Mouse (Mus musculus): ENCODE measurements around the gene Nlrp4e. TPM values are rescaled to one million over a fixed set of nuclear protein-coding genes. Genes with fewer than 3 reads are reported as not detected.
"Not testable (repeated sequence)": the region's sequence is repeated elsewhere in the genome, so short reads cannot be mapped to it uniquely, and the experiment has no call there.

Gene Nlrp4e
- not detected in 2 replicates for polyA plus RNA-seq (2014; fragmentation: Nextera tagmentation; extraction: Ambion mirVana)

DNA sequence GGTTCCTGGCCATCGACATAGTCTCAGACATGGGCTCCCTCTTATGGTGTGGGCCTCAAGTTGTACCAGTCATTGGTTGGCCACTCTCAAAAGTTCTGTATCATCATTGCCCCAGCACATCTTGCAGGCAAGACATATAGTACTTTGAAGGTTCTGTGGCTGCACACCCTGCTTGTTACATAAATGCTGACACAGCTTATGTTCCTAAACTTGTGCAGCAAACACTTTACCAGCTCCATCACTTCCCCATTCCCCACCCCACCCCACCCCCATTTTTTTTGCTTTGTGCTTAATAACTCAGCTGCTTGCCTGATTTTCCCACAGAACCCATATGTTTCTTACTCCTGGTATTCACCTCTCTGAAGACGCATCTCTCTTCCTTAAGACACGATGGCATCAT, at the start of gene Nlrp4e:
Gene Nlrp4e (plus strand): TSS at position 301 of the 400 bp plus-strand sequence.
- not testable (repeated sequence) for H3K9me3 ChIP-seq (replicated peaks; ENCODE audit: control insufficient read depth, low read length); DNase-seq (ENCODE audit: low spot score); H3K36me3 ChIP-seq (replicated peaks; ENCODE audit: control insufficient read depth, insufficient read depth, low read depth, low read length); H3K9ac ChIP-seq (replicated peaks; ENCODE audit: low read length); H3K27me3 ChIP-seq (ENCODE audit: control insufficient read depth, insufficient read depth, low read length); H3K4me2 ChIP-seq (ENCODE audit: low read depth, low read length); H3K4me3 ChIP-seq (ENCODE audit: low read depth, low read length); H3K27ac ChIP-seq (replicated peaks; ENCODE audit: low read depth, low read length); H3K4me1 ChIP-seq (ENCODE audit: control insufficient read depth, insufficient read depth, low read length); ATAC-seq (replicated peaks; ENCODE audit: insufficient number of reproducible peaks, low FRiP score, low TSS enrichment, low read depth)
- 81% methylated on average over 3 of the region's 3 CpGs for WGBS

DNA sequence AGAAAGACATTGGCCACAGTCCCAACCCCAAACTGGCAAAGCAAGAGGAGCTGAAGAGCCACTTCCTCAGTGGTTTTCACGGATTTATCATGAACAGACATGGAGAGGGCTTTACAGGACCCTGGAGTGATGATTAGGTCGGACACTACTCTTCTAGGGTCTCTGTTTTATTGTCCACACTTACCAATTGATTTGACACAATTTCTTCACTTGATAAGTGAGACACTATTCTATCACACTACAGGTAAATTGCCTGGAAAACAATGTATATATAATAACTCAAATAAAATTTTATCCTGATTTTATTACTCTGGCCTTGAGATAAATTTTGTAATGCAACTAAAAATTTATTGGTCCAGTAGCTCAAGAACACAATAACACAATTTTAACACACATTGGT, 49.4 kb upstream of the Nlrp4e start, which contains the start of gene Vmn1r166:
Gene Vmn1r166 (minus strand): TSS at position 101 of the 400 bp plus-strand sequence.
- WGBS: no CpG with 5 or more reads among the region's 2 CpGs
- not testable (repeated sequence) for H3K27ac ChIP-seq (replicated peaks; ENCODE audit: low read depth, low read length); DNase-seq (ENCODE audit: low spot score); H3K4me2 ChIP-seq (ENCODE audit: low read depth, low read length); ATAC-seq (replicated peaks; ENCODE audit: insufficient number of reproducible peaks, low FRiP score, low TSS enrichment, low read depth); H3K36me3 ChIP-seq (replicated peaks; ENCODE audit: control insufficient read depth, insufficient read depth, low read depth, low read length); H3K27me3 ChIP-seq (ENCODE audit: control insufficient read depth, insufficient read depth, low read length); H3K4me1 ChIP-seq (ENCODE audit: control insufficient read depth, insufficient read depth, low read length); H3K4me3 ChIP-seq (ENCODE audit: low read depth, low read length); H3K9me3 ChIP-seq (replicated peaks; ENCODE audit: control insufficient read depth, low read length); H3K9ac ChIP-seq (replicated peaks; ENCODE audit: low read length)

DNA sequence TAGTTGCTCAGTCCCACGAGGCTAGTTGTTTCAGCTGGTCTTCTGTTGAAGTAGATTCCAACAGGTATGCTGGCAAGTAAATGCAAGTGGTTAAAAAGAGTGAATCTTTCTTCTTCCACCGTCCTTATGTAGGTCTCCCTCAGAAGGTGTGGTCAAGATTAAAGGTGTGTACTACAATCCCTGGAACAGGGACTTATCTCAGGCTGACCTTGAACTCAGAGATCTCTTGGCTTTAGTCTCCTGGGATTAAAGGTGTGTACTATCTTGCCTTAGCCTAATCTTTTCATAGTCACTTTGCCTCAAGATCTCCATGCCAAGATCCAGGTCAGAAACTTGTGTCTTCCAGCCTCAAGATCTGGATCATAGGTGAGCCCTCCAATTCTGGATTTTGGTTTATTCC, 22.2 kb upstream of the Nlrp4e start, which contains the start of gene Gm6902:
Gene Gm6902 (minus strand): TSS at position 101 of the 400 bp plus-strand sequence.
- H3K27me3 ChIP-seq (ENCODE audit: control insufficient read depth, insufficient read depth, low read length); H3K4me3 ChIP-seq (ENCODE audit: low read depth, low read length); H3K27ac ChIP-seq (replicated peaks; ENCODE audit: low read depth, low read length); DNase-seq (ENCODE audit: low spot score); H3K9ac ChIP-seq (replicated peaks; ENCODE audit: low read length); H3K9me3 ChIP-seq (replicated peaks; ENCODE audit: control insufficient read depth, low read length); H3K4me1 ChIP-seq (ENCODE audit: control insufficient read depth, insufficient read depth, low read length); H3K4me2 ChIP-seq (ENCODE audit: low read depth, low read length); H3K36me3 ChIP-seq (replicated peaks; ENCODE audit: control insufficient read depth, insufficient read depth, low read depth, low read length); ATAC-seq (replicated peaks; ENCODE audit: insufficient number of reproducible peaks, low FRiP score, low TSS enrichment, low read depth): not testable (repeated sequence)
- no CpG with 5 or more reads among the region's 2 CpGs for WGBS

DNA sequence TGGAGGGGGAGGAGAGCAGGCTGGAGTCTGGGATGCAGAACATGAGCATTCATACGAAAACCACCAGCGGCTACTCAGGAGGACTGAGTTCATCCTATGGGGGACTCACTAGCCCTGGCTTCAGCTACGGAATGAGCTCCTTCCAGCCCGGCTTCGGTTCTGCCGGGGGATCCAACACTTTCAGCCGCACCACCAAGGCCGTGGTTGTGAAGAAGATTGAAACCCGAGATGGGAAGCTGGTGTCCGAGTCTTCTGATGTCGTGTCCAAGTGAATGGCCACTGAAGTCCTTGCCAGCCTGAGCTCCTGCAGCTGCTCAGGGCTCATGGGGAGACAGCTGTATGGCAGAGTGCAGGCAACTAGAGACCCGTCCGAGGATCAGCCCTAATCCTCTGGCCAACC, 57.3 kb downstream of the Nlrp4e start:
- not testable (repeated sequence) for H3K27ac ChIP-seq (replicated peaks; ENCODE audit: low read depth, low read length); H3K4me2 ChIP-seq (ENCODE audit: low read depth, low read length); H3K9me3 ChIP-seq (replicated peaks; ENCODE audit: control insufficient read depth, low read length); H3K27me3 ChIP-seq (ENCODE audit: control insufficient read depth, insufficient read depth, low read length); DNase-seq (ENCODE audit: low spot score); ATAC-seq (replicated peaks; ENCODE audit: insufficient number of reproducible peaks, low FRiP score, low TSS enrichment, low read depth); H3K9ac ChIP-seq (replicated peaks; ENCODE audit: low read length); H3K36me3 ChIP-seq (replicated peaks; ENCODE audit: control insufficient read depth, insufficient read depth, low read depth, low read length); H3K4me3 ChIP-seq (ENCODE audit: low read depth, low read length); H3K4me1 ChIP-seq (ENCODE audit: control insufficient read depth, insufficient read depth, low read length)
- WGBS: 89% methylated on average over 11 of the region's 13 CpGs

DNA sequence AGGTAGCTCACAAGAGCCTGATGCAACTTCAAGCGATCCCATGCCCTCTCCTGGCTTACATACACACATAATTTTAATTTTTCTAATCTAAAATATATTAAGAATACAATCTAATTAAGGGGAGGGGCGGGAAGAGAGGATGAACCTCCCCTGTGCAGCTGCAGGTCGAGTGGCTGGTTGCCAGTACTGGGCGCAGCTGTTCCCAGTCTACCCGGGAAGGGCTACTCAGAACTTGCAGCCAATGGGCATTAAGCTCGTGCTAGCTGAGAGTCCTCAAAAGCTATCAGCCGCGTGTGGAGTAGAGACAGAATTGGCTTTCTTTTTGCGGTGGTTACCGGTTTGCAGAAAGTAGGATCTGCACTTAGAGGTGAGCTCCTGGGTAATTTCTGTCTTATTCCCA, 84.6 kb downstream of the Nlrp4e start, which contains the start of gene Nlrp5:
Gene Nlrp5 (plus strand): TSS at position 301 of the 400 bp plus-strand sequence.
- ATAC-seq (replicated peaks; ENCODE audit: insufficient number of reproducible peaks, low FRiP score, low TSS enrichment, low read depth) (no peak), DNase-seq (ENCODE audit: low spot score) (no peak)
- H3K9me3 ChIP-seq (replicated peaks; ENCODE audit: control insufficient read depth, low read length): no peaks in the 10 kb centered on the region
- H3K4me1 ChIP-seq (ENCODE audit: control insufficient read depth, insufficient read depth, low read length): no peaks in the 10 kb centered on the region
- 73% methylated on average over 10 of the region's 10 CpGs for WGBS
- no peaks in the 10 kb centered on the region for H3K27me3 ChIP-seq (ENCODE audit: control insufficient read depth, insufficient read depth, low read length)
- no peak within 1 kb of the TSS for H3K4me2 ChIP-seq (ENCODE audit: low read depth, low read length)
- no peak within 1 kb of the TSS for H3K4me3 ChIP-seq (ENCODE audit: low read depth, low read length)
- no peaks in the 10 kb centered on the region for H3K36me3 ChIP-seq (replicated peaks; ENCODE audit: control insufficient read depth, insufficient read depth, low read depth, low read length)
- H3K27ac ChIP-seq (replicated peaks; ENCODE audit: low read depth, low read length): no peak within 1 kb of the TSS
- H3K9ac ChIP-seq (replicated peaks; ENCODE audit: low read length): no peak within 1 kb of the TSS

Small RNA genes lying within 50 kb of the gene (microRNA-seq; reads per million reads assigned to microRNA genes)
- gene Gm25196 (ENCODE audit: borderline number of aligned reads): not detected

Other genes starting within 250 kb of the Nlrp4e start
- not detected in 2 replicates for gene Vmn1r163, start 245.7 kb upstream of the Nlrp4e start, polyA plus RNA-seq (2014; fragmentation: Nextera tagmentation; extraction: Ambion mirVana)
- gene Gm8720, start 233.7 kb upstream of the Nlrp4e start, polyA plus RNA-seq (2014; fragmentation: Nextera tagmentation; extraction: Ambion mirVana): not detected in 2 replicates
- not detected in 2 replicates for gene Gm10662, start 156.7 kb upstream of the Nlrp4e start, polyA plus RNA-seq (2014; fragmentation: Nextera tagmentation; extraction: Ambion mirVana)
- not detected in 2 replicates for gene Vmn1r165, start 83.9 kb upstream of the Nlrp4e start, polyA plus RNA-seq (2014; fragmentation: Nextera tagmentation; extraction: Ambion mirVana)
- gene Vmn1r166, start 49.5 kb upstream of the Nlrp4e start, polyA plus RNA-seq (2014; fragmentation: Nextera tagmentation; extraction: Ambion mirVana): not detected in 2 replicates
- gene Gm6902, start 22.3 kb upstream of the Nlrp4e start, polyA plus RNA-seq (2014; fragmentation: Nextera tagmentation; extraction: Ambion mirVana): not detected in 2 replicates
- gene Nlrp5, start 84.7 kb downstream of the Nlrp4e start, polyA plus RNA-seq (2014; fragmentation: Nextera tagmentation; extraction: Ambion mirVana): not detected in 2 replicates
- gene Vmn1r167, start 206.0 kb downstream of the Nlrp4e start, polyA plus RNA-seq (2014; fragmentation: Nextera tagmentation; extraction: Ambion mirVana): not detected in 2 replicates
- not detected in 2 replicates for gene Vmn1r168, start 238.5 kb downstream of the Nlrp4e start, polyA plus RNA-seq (2014; fragmentation: Nextera tagmentation; extraction: Ambion mirVana)

All from embryonic facial prominence, embryonic 11.5 days (tissue).